Mouse (Mus musculus): ENCODE data around the gene Cpne4.
A peak's percentile ranks its signal among the peaks of the same experiment; 100 is the strongest.

The Cpne4 gene

GRCm38 (mm10) chr9:104874157-104874556 is 327.1 kb downstream of the Cpne4 start:
- Histone ChIP-seq H3K36me3 (ENCODE audit: control insufficient read depth, insufficient read depth, low read length, poor library complexity, severe bottlenecking) (no peaks in the 10 kb centered on the region), H3K27me3 (ENCODE audit: control insufficient read depth, insufficient read depth, low read length, poor library complexity, severe bottlenecking) (no peaks in the 10 kb centered on the region)
- DNase-seq (ENCODE audit: low read depth, low spot score), result no peak

GRCm38 (mm10) chr9:104877014-104877413 is 329.9 kb downstream of the Cpne4 start:
- DNase-seq (ENCODE audit: low read depth, low spot score), result no peak
- H3K36me3 ChIP-seq (ENCODE audit: control insufficient read depth, insufficient read depth, low read length, poor library complexity, severe bottlenecking), result no peaks in the 10 kb centered on the region

GRCm38 (mm10) chr9:104878558-104878957 is 331.5 kb downstream of the Cpne4 start:
- no peaks in the 10 kb centered on the region for H3K36me3 ChIP-seq (ENCODE audit: control insufficient read depth, insufficient read depth, low read length, poor library complexity, severe bottlenecking)
- no peak for DNase-seq (ENCODE audit: low read depth, low spot score)

More at GRCm38 (mm10) chr9:104877014-104877413, 329.9 kb downstream of the Cpne4 start:
- no peaks in the 10 kb centered on the region for H3K27me3 ChIP-seq (ENCODE audit: control insufficient read depth, insufficient read depth, low read length, poor library complexity, severe bottlenecking)

GRCm38 (mm10) chr9:104890517-104890916 is 343.4 kb downstream of the Cpne4 start:
- Histone ChIP-seq H3K27me3 (ENCODE audit: control insufficient read depth, insufficient read depth, low read length, poor library complexity, severe bottlenecking) (no peaks in the 10 kb centered on the region), H3K36me3 (ENCODE audit: control insufficient read depth, insufficient read depth, low read length, poor library complexity, severe bottlenecking) (no peaks in the 10 kb centered on the region)
- DNase-seq (ENCODE audit: low read depth, low spot score), result no peak

More at GRCm38 (mm10) chr9:104878558-104878957, 331.5 kb downstream of the Cpne4 start:
- no peaks in the 10 kb centered on the region for H3K27me3 ChIP-seq (ENCODE audit: control insufficient read depth, insufficient read depth, low read length, poor library complexity, severe bottlenecking)

GRCm38 (mm10) chr9:104895360-104895759 is 348.3 kb downstream of the Cpne4 start:
- no peaks in the 10 kb centered on the region for H3K36me3 ChIP-seq (ENCODE audit: control insufficient read depth, insufficient read depth, low read length, poor library complexity, severe bottlenecking)
- no peak for DNase-seq (ENCODE audit: low read depth, low spot score)
- H3K27me3 ChIP-seq (ENCODE audit: control insufficient read depth, insufficient read depth, low read length, poor library complexity, severe bottlenecking), result no peaks in the 10 kb centered on the region

GRCm38 (mm10) chr9:104901118-104901517 is 354.0 kb downstream of the Cpne4 start:
- no peak for DNase-seq (ENCODE audit: low read depth, low spot score)
- H3K36me3 ChIP-seq (ENCODE audit: control insufficient read depth, insufficient read depth, low read length, poor library complexity, severe bottlenecking), result no peaks in the 10 kb centered on the region
- H3K27me3 ChIP-seq (ENCODE audit: control insufficient read depth, insufficient read depth, low read length, poor library complexity, severe bottlenecking), result no peaks in the 10 kb centered on the region

GRCm38 (mm10) chr9:104901827-104902226 is 354.7 kb downstream of the Cpne4 start:
- H3K36me3 ChIP-seq (ENCODE audit: control insufficient read depth, insufficient read depth, low read length, poor library complexity, severe bottlenecking), result no peaks in the 10 kb centered on the region
- H3K27me3 ChIP-seq (ENCODE audit: control insufficient read depth, insufficient read depth, low read length, poor library complexity, severe bottlenecking), result no peaks in the 10 kb centered on the region
- DNase-seq (ENCODE audit: low read depth, low spot score), result no peak

GRCm38 (mm10) chr9:104912686-104913085 is 365.6 kb downstream of the Cpne4 start:
- no peak for DNase-seq (ENCODE audit: low read depth, low spot score)

GRCm38 (mm10) chr9:104913327-104913726 is 366.2 kb downstream of the Cpne4 start:
- no peaks in the 10 kb centered on the region for H3K36me3 ChIP-seq (ENCODE audit: control insufficient read depth, insufficient read depth, low read length, poor library complexity, severe bottlenecking)
- H3K27me3 ChIP-seq (ENCODE audit: control insufficient read depth, insufficient read depth, low read length, poor library complexity, severe bottlenecking), result no peaks in the 10 kb centered on the region
- DNase-seq (ENCODE audit: low read depth, low spot score), result no peak

More at GRCm38 (mm10) chr9:104912686-104913085, 365.6 kb downstream of the Cpne4 start:
- H3K36me3 ChIP-seq (ENCODE audit: control insufficient read depth, insufficient read depth, low read length, poor library complexity, severe bottlenecking), result no peaks in the 10 kb centered on the region
- H3K27me3 ChIP-seq (ENCODE audit: control insufficient read depth, insufficient read depth, low read length, poor library complexity, severe bottlenecking), result no peaks in the 10 kb centered on the region

GRCm38 (mm10) chr9:104921197-104921596 is 374.1 kb downstream of the Cpne4 start:
- no peaks in the 10 kb centered on the region for H3K27me3 ChIP-seq (ENCODE audit: control insufficient read depth, insufficient read depth, low read length, poor library complexity, severe bottlenecking)
- DNase-seq (ENCODE audit: low read depth, low spot score), result no peak
- no peaks in the 10 kb centered on the region for H3K36me3 ChIP-seq (ENCODE audit: control insufficient read depth, insufficient read depth, low read length, poor library complexity, severe bottlenecking)

- Histone ChIP-seq H3K36me3 (ENCODE audit: control insufficient read depth, insufficient read depth, low read length, poor library complexity, severe bottlenecking) (no peaks in the 10 kb centered on the region), H3K27me3 (ENCODE audit: control insufficient read depth, insufficient read depth, low read length, poor library complexity, severe bottlenecking) (no peaks in the 10 kb centered on the region)
- DNase-seq (ENCODE audit: low read depth, low spot score), result no peak
These were observed 375.0 kb downstream of the Cpne4 start for GRCm38 (mm10) chr9:104922051-104922450.

GRCm38 (mm10) chr9:104928806-104929205 is 381.7 kb downstream of the Cpne4 start:
- H3K36me3 ChIP-seq (ENCODE audit: control insufficient read depth, insufficient read depth, low read length, poor library complexity, severe bottlenecking), result no peaks in the 10 kb centered on the region
- DNase-seq (ENCODE audit: low read depth, low spot score), result no peak
- no peaks in the 10 kb centered on the region; the same call in 1 of the 2 replicates for H3K27me3 ChIP-seq (ENCODE audit: control insufficient read depth, insufficient read depth, low read length, poor library complexity, severe bottlenecking)

GRCm38 (mm10) chr9:104940389-104940788 is 393.3 kb downstream of the Cpne4 start:
- no peak for DNase-seq (ENCODE audit: low read depth, low spot score)
- Histone ChIP-seq H3K27me3 (ENCODE audit: control insufficient read depth, insufficient read depth, low read length, poor library complexity, severe bottlenecking) (no peaks in the 10 kb centered on the region), H3K36me3 (ENCODE audit: control insufficient read depth, insufficient read depth, low read length, poor library complexity, severe bottlenecking) (no peaks in the 10 kb centered on the region)

- no peaks in the 10 kb centered on the region for H3K36me3 ChIP-seq (ENCODE audit: control insufficient read depth, insufficient read depth, low read length, poor library complexity, severe bottlenecking)
- DNase-seq (ENCODE audit: low read depth, low spot score), result no peak
- no peaks in the 10 kb centered on the region for H3K27me3 ChIP-seq (ENCODE audit: control insufficient read depth, insufficient read depth, low read length, poor library complexity, severe bottlenecking)
These were observed 403.5 kb downstream of the Cpne4 start for GRCm38 (mm10) chr9:104950551-104950950.

- DNase-seq (ENCODE audit: low read depth, low spot score), result no peak
- H3K36me3 ChIP-seq (ENCODE audit: control insufficient read depth, insufficient read depth, low read length, poor library complexity, severe bottlenecking), result no peaks in the 10 kb centered on the region
- H3K27me3 ChIP-seq (ENCODE audit: control insufficient read depth, insufficient read depth, low read length, poor library complexity, severe bottlenecking), result no peaks in the 10 kb centered on the region
These were observed 405.1 kb downstream of the Cpne4 start for GRCm38 (mm10) chr9:104952176-104952575.

GRCm38 (mm10) chr9:104972828-104973227 is 425.7 kb downstream of the Cpne4 start:
- H3K27me3 ChIP-seq (ENCODE audit: control insufficient read depth, insufficient read depth, low read length, poor library complexity, severe bottlenecking), result no peaks in the 10 kb centered on the region
- peak; percentile 15 for DNase-seq (ENCODE audit: low read depth, low spot score)

More at GRCm38 (mm10) chr9:104972828-104973227, 425.7 kb downstream of the Cpne4 start:
- H3K36me3 ChIP-seq (ENCODE audit: control insufficient read depth, insufficient read depth, low read length, poor library complexity, severe bottlenecking), result no peaks in the 10 kb centered on the region
